Mouse (Mus musculus): ENCODE measurements around the gene Zkscan5.
A peak's percentile ranks its signal among the peaks of the same experiment; 100 is the strongest.
"Not testable (repeated sequence)": the region's sequence is repeated elsewhere in the genome, so short reads cannot be mapped to it uniquely, and the experiment has no call there.

The Zkscan5 gene

GRCm38 (mm10) chr5:145203936-145204691 lies at the start of gene Zkscan5:
TSS of gene Zkscan5 (plus strand) at chr5:145204562.
- DNase-seq (ENCODE audit: low read depth, low spot score) = peak; percentile 92

DNA sequence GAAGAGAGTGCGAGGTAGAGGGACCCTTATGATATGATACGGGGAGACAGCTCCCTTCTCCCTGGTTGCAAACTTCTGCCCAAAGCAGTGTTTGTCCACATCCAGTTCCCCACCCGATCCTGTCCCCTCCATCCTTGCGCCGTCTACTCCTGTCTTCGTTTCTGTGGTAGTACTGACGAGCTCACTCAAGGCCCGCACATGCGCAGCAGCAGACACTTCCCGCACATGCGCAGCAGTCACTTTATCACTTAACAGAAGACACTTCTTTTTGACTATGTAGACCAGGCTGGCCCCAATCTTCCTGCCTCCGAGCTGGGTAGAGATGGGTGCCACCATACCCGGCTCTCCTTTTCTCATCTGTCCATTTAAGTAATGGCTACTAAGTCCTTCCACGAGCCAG lies 43.0 kb upstream of the Zkscan5 start:
- DNase-seq (ENCODE audit: low read depth, low spot score) = no peak

GRCm38 (mm10) chr5:145164710-145165109 lies 39.7 kb upstream of the Zkscan5 start:
- no peak for DNase-seq (ENCODE audit: low read depth, low spot score)

- no peak for DNase-seq (ENCODE audit: low read depth, low spot score)
Measured at GRCm38 (mm10) chr5:145165184-145165583, 39.2 kb upstream of the Zkscan5 start.

GRCm38 (mm10) chr5:145166536-145167305 lies 37.6 kb upstream of the Zkscan5 start, which contains the start of the genes Ptcd1 and Cpsf4:
TSS of gene Ptcd1 (minus strand) at chr5:145167108.
TSS of gene Cpsf4 (plus strand) at chr5:145167213.
- peak; percentile 98 for DNase-seq (ENCODE audit: low read depth, low spot score)

DNA sequence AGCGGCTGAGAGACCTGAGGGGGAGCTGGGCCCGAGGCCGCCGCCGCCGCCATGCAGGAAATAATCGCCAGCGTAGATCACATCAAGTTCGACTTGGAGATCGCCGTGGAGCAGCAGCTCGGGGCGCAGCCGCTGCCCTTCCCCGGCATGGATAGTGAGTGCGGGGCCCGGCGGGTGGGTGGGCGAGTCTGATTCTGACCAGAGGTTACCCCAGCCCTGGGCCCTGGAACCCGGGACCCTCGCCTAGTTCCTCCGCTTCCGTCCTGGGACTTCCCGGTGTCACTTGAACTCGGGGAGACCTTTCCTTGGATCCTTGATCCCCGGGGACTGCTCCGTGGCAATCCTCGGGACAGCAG lies 37.1 kb upstream of the Zkscan5 start:
- no peak for DNase-seq (ENCODE audit: low read depth, low spot score)

- DNase-seq (ENCODE audit: low read depth, low spot score) = no peak
Measured at GRCm38 (mm10) chr5:145178461-145178980, 25.8 kb upstream of the Zkscan5 start.

- DNase-seq (ENCODE audit: low read depth, low spot score) = no peak
Measured at GRCm38 (mm10) chr5:145185244-145185643, 19.1 kb upstream of the Zkscan5 start.

- DNase-seq (ENCODE audit: low read depth, low spot score) = no peak
Measured at GRCm38 (mm10) chr5:145189416-145189815, 14.9 kb upstream of the Zkscan5 start.

- DNase-seq (ENCODE audit: low read depth, low spot score) = no peak
Measured at GRCm38 (mm10) chr5:145190373-145190772, 14.0 kb upstream of the Zkscan5 start.

GRCm38 (mm10) chr5:145190875-145191798 lies 13.2 kb upstream of the Zkscan5 start:
- DNase-seq (ENCODE audit: low read depth, low spot score) = peak; percentile 78

DNA sequence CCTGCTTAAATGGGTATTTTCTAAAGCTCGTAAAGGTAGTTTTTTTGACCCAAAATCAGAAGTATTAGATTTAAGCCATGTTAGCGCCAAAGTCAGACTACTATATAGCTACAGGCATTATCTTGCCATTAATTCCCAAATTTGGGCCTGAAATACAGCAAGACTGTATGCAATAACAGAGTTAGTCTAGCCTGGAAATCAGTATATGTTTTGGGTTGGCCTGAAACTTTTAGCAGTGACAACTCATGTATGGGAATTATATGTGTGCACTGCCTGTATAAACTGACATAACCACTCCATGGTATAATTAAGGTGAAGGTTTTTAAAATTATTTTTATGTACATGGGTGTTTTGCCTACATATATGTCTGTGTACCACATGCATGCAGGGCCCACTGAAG lies 12.4 kb upstream of the Zkscan5 start, which contains the start of gene Atp5j2:
Gene Atp5j2, minus strand, starts transcription at position 101 of the 400 bp plus-strand sequence.
- no peak for DNase-seq (ENCODE audit: low read depth, low spot score)

GRCm38 (mm10) chr5:145200387-145200786 lies 4.0 kb upstream of the Zkscan5 start:
- DNase-seq (ENCODE audit: low read depth, low spot score) = no peak

DNA sequence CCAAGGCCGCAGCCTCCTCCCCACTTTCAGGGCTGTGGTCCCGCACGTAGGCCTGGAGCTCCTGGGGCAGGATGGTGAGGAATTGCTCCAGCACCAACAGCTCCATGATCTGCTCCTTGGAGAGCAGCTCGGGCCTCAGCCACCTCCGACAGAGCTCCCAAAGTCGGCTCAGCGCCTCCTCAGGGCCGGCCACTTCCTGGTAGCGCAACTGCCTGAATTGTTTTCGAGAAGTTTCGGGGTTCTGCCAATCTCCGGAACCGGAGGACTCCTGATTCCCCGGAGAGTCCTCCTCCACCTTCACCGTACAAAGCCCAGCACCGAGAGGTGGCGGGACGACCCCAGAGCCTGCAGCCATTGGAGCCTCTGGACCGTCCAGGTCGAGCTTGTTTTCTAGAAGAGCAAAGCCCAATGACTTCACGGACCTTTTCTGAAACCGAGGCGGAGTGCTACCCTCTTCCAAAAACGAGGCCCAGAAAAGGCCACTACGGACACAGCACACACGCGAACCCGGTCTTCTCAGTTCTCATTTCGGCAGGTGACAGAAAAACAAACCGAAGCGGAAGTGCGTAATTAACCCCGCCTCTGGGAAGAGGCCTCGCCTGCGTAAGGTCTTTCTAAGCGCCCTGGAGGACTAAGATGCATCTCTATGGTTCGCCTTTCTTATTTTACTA lies 2.9 kb upstream of the Zkscan5 start, which contains the start of gene Zkscan14:
Gene Zkscan14, minus strand, starts transcription at position 548 of the 671 bp plus-strand sequence.
- DNase-seq (ENCODE audit: low read depth, low spot score) = peak; percentile 75

- no peak for DNase-seq (ENCODE audit: low read depth, low spot score)
Measured at GRCm38 (mm10) chr5:145202446-145202845, 1.9 kb upstream of the Zkscan5 start.

DNA sequence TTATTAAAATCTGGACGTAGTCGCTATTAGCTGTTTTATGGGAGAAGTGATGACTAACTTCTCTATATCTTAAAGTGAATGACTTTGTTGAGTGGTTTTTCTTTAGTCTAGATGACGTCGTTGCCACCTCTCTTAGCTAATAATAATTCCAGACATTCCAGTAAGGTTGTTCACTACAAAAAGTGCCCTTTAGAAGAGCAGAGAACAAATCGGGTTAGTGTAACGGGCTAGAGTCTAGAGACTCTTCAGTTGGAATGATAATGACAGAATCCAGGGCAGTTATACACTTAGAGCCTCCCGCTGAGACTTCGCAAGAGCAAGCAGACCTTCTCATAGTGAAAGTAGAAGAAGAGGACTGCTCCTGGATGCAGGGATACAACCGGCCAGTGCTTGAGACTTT lies 679 bp downstream of the Zkscan5 start:
- DNase-seq (ENCODE audit: low read depth, low spot score) = no peak

GRCm38 (mm10) chr5:145207385-145207784 lies 3.0 kb downstream of the Zkscan5 start:
- DNase-seq (ENCODE audit: low read depth, low spot score) = no peak

DNA sequence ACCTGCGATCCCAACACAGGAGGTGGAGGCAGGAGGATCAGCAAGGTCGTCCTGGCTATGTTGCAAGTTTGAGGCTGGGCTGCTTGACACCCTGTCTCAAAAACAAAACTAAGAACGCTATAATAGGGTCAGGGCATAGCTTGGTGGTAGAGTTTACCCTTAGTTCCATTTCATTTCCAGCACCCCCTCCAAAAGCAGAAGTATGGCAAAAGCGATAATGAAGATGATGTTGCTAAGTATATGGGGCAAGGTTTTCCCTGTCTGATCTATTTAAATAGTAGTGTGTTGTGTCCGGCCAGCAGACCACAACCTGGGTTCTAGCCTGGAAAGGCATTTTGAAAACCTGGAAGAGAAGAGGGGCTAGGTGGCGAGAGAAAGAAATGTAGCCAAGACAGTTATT lies 3.6 kb downstream of the Zkscan5 start:
- no peak for DNase-seq (ENCODE audit: low read depth, low spot score)

GRCm38 (mm10) chr5:145208391-145208790 lies 4.0 kb downstream of the Zkscan5 start:
- DNase-seq (ENCODE audit: low read depth, low spot score) = not testable (repeated sequence)

DNA sequence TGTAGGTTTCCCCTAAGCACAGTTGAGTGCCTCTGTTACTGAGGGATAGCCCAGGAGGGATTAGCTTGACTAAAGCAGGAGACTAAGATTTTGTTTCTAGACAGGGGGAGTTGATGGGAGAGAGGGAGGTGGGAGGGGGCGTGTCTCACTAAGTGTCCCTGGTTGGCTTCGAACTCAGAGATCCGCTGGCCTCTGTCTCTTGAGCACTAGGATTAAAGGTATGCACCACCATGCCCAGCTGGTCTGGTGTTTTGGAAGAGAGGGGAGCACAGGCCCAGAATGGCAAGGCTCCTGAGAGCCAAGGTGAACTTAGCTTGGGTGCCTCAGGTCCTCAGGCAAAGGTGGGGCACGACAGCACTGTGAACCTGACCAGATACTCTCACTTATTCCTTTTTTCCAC lies 7.0 kb downstream of the Zkscan5 start:
- no peak for DNase-seq (ENCODE audit: low read depth, low spot score)

DNA sequence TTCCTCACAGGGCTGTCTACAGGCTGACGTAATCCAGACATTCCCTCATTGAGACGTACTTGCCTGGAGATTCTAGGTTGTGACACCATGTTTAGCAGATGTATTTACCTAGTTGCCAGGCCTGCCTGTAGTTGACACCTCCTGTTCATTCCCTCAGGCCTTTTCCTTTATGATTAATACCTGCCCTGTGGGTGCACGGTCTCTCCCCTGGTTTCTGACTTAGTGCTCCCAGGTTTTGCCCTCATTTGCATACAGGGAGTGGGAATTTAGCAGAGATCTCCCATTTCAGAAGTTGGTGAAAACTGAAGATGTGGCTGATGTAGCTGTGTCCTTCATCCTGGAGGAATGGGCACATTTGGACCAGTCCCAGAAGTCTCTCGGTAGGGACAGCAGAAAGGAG lies 7.9 kb downstream of the Zkscan5 start:
- DNase-seq (ENCODE audit: low read depth, low spot score) = no peak
